8 mouse cellular contexts compared by ENCODE assay signal in genomic region chr1:178335860-178336261, GRCm38 (mm10). TPM values are rescaled to one million over a fixed set of nuclear protein-coding genes. Genes with fewer than 3 reads are reported as not detected.
A peak's percentile ranks its signal among the peaks of the same experiment; 100 is the strongest.
DNase-seq lines count a peak whose midpoint lies in the region; ATAC-seq and TF ChIP-seq lines count a peak whose summit lies in the region.

No protein-coding gene starts in this region.

- no peak for DNase-seq in heart, postnatal 0 days (ENCODE audit: low spot score)
- DNase-seq in lung, postnatal 25 days (ENCODE audit: low spot score) = peak; percentile 22
- peak; percentile 34 for DNase-seq in thymus, postnatal 25 days
- no peak for DNase-seq in right cerebral cortex, postnatal 14 days
- DNase-seq in adrenal gland, adult 18-20 months (ENCODE audit: low spot score in 2 of 2) = no peak

- H3K36me3 ChIP-seq in megakaryocyte, embryonic 14.5 days (replicated peaks; ENCODE audit: low read length) = peaks cover 51% of the 10 kb centered on the region
- H3K36me3 ChIP-seq in heart, postnatal 0 days (replicated peaks; ENCODE audit: control insufficient read depth, insufficient read depth, low read length) = peaks cover 39% of the 10 kb centered on the region

- TF ChIP-seq EP300 in heart, postnatal 0 days (IDR thresholded peaks at IDR 0.05; ENCODE audit: low read depth) = no peak

- no peaks in the 10 kb centered on the region for H3K27me3 ChIP-seq in megakaryocyte, embryonic 14.5 days (replicated peaks)
- no peaks in the 10 kb centered on the region for H3K27me3 ChIP-seq in heart, postnatal 0 days (ENCODE audit: control insufficient read depth, insufficient read depth, low read length)

- H3K4me1 ChIP-seq in megakaryocyte, embryonic 14.5 days = peaks cover 57% of the 10 kb centered on the region
- H3K4me1 ChIP-seq in bone marrow macrophage, adult 2 months (ENCODE audit: control insufficient read depth, insufficient read depth, low read length) = peaks cover 30% of the 10 kb centered on the region
- H3K4me1 ChIP-seq in heart, postnatal 0 days (ENCODE audit: control insufficient read depth, insufficient read depth) = peaks cover 17% of the 10 kb centered on the region

- H3K9me3 ChIP-seq in megakaryocyte, embryonic 14.5 days = no peaks in the 10 kb centered on the region
- H3K9me3 ChIP-seq in heart, postnatal 0 days (replicated peaks; ENCODE audit: control insufficient read depth, low read length) = no peaks in the 10 kb centered on the region

- under 1% methylated on average over 16 of the region's 16 CpGs for WGBS in heart, postnatal 0 days

- H3K4me3 ChIP-seq in megakaryocyte, embryonic 14.5 days (replicated peaks) = peak overlapping the region; percentile 99
- H3K4me3 ChIP-seq in bone marrow macrophage, adult 2 months (ENCODE audit: insufficient read depth, low read length) = peak overlapping the region; percentile 91
- H3K4me3 ChIP-seq in heart, postnatal 0 days (ENCODE audit: low read depth, low read length) = peak overlapping the region; percentile 99

- peak overlapping the region; percentile 100 for H3K9ac ChIP-seq in heart, postnatal 0 days (replicated peaks; ENCODE audit: low read depth, low read length)

- TF ChIP-seq CTCF in bone marrow macrophage, adult 2 months (IDR thresholded peaks at IDR 0.05; ENCODE audit: low read depth, low read length) = no peak
- TF ChIP-seq CTCF in heart, postnatal 0 days (IDR thresholded peaks at IDR 0.05; ENCODE audit: low read depth) = no peak

- no peak for TF ChIP-seq POLR2A in bone marrow macrophage, adult 2 months (IDR thresholded peaks at IDR 0.05; ENCODE audit: borderline replicate concordance, low read depth, low read length)

- ATAC-seq in megakaryocyte, adult 5-6 weeks (ENCODE audit: poor library complexity, severe bottlenecking) = no peak
- ATAC-seq in heart, postnatal 0 days (ENCODE audit: insufficient read depth, low read depth) = no peak

- H3K4me2 ChIP-seq in heart, postnatal 0 days (ENCODE audit: low read depth, low read length) = peak overlapping the region; percentile 66

- peak overlapping the region; percentile 94 for H3K27ac ChIP-seq in bone marrow macrophage, adult 2 months (ENCODE audit: insufficient read depth, low read depth, low read length)
- peak overlapping the region; percentile 99 for H3K27ac ChIP-seq in heart, postnatal 0 days (ENCODE audit: low read depth)

RNA-seq across cellular contexts. Expression of gene Hnrnpu, which starts 1.7 kb away (rescaled TPM):
- 67.1 and 198 TPM in 2 replicates for polyA plus RNA-seq in megakaryocyte, embryonic 14.5 days (2012; ENCODE audit: insufficient read depth, low replicate concordance)
- 418 and 446 TPM in 2 replicates for total RNA-seq in megakaryocyte, adult 5-6 weeks (2015)
- 321 and 398 TPM in 2 replicates for total RNA-seq in megakaryocyte, adult 5-6 weeks (2017)
- 534 and 556 TPM in 2 replicates for polyA plus RNA-seq in bone marrow macrophage, adult 2 months (2012; ENCODE audit: insufficient read depth, insufficient read length, missing spikeins)
- 62.2 and 85.6 TPM in 2 replicates for total RNA-seq in heart, postnatal 0 days (2014; rRNA removed; ENCODE audit: low replicate concordance)
- 107 and 109 TPM in 2 replicates for polyA plus RNA-seq in heart, postnatal 0 days (2015; fragmentation: Nextera tagmentation; extraction: Ambion mirVana)
- total RNA-seq in adrenal gland, adult 18-20 months (2021) = 100 to 1,000 TPM; 341 to 383 TPM

RNA-seq across cellular contexts. Expression of gene Cox20, which starts 16.9 kb away (rescaled TPM):
- 17.2 TPM in 1 of 2 replicates, not detected in the other for polyA plus RNA-seq in megakaryocyte, embryonic 14.5 days (2012; ENCODE audit: insufficient read depth, low replicate concordance)
- 163 and 174 TPM in 2 replicates for total RNA-seq in megakaryocyte, adult 5-6 weeks (2015)
- total RNA-seq in megakaryocyte, adult 5-6 weeks (2017) = 137 and 158 TPM in 2 replicates
- 73.7 and 80.6 TPM in 2 replicates for polyA plus RNA-seq in bone marrow macrophage, adult 2 months (2012; ENCODE audit: insufficient read depth, insufficient read length, missing spikeins)
- total RNA-seq in heart, postnatal 0 days (2014; rRNA removed; ENCODE audit: low replicate concordance) = 160 and 268 TPM in 2 replicates
- 519 and 555 TPM in 2 replicates for polyA plus RNA-seq in heart, postnatal 0 days (2015; fragmentation: Nextera tagmentation; extraction: Ambion mirVana)
- total RNA-seq in adrenal gland, adult 18-20 months (2021) = 100 to 1,000 TPM in 1 of 2 experiments, 10 to 100 TPM in 1; 88.7 to 117 TPM

Comparison
In these comparisons a context has a peak if more than half of its experiments do, and no peak if none do; other contexts are left out.
1. DNase-seq: peak in lung, postnatal 25 days (single experiment) and thymus, postnatal 25 days (single experiment); none in heart, postnatal 0 days (single experiment), right cerebral cortex, postnatal 14 days (single experiment) and adrenal gland, adult 18-20 months (0 of 2).
2. Peak in every context shown above with its lines, with median percentiles within 50 percentile points of each other: H3K4me3 ChIP-seq.